Mouse (Mus musculus): ENCODE measurements around the gene Fam227b.

GRCm38 (mm10) chr2:125968811-125969210 lies 183.0 kb downstream of the Fam227b start:
- TF ChIP-seq CTCF (conservative IDR thresholded peaks at IDR 0.05; ENCODE audit: low read length) (no peak), NANOG (IDR thresholded peaks at IDR 0.05; ENCODE audit: borderline replicate concordance, low read length) (no peak)
